Mouse (Mus musculus) intestine, embryonic 16.5 days (tissue): ENCODE measurements at regions not wholly inside any gene's neighbourhood (a gene's known extent, or its start where the extent isn't known, plus 50 kb on each side); places are given as distances from the start of the nearest gene placed in this dataset.

Experiments
- ATAC-seq: fragments of 200-750 bp; cut with Nextera tagmentation; 2 replicates; pipeline ENCODE4 v1.8.0; 2017; ENCODE audit warnings: moderate TSS enrichment, moderate library complexity
- H3K27ac ChIP-seq: fragments of 300-500 bp; sonication (generic); 2 replicates; pipeline ENCODE4 v1.5.1; 2014; ENCODE audit warnings: mild to moderate bottlenecking, low read length
- H3K27me3 ChIP-seq: fragments of 300-500 bp; sonication (generic); replicated peaks from 2 replicates; pipeline ENCODE4 v1.6.1; 2014; ENCODE audit warnings: low read length, control low read depth, mixed read lengths; ENCODE audit not compliant: control insufficient read depth, insufficient read depth
- H3K36me3 ChIP-seq: fragments of 300-500 bp; sonication (generic); 2 replicates; pipeline ENCODE4 v1.6.1; 2014; ENCODE audit warnings: low read length, control low read depth; ENCODE audit not compliant: control insufficient read depth, insufficient read depth
- H3K4me1 ChIP-seq: fragments of 300-500 bp; sonication (generic); 2 replicates; pipeline ENCODE4 v1.6.1; 2014; ENCODE audit warnings: low read length, control low read depth, mixed read lengths; ENCODE audit not compliant: control insufficient read depth, insufficient read depth
- H3K4me2 ChIP-seq: fragments of 300-500 bp; sonication (generic); 2 replicates; pipeline ENCODE4 v1.6.1; 2014; ENCODE audit warnings: low read depth, low read length, control low read depth
- H3K4me3 ChIP-seq: fragments of 300-500 bp; sonication (generic); 2 replicates; pipeline ENCODE4 v1.5.1; 2014; ENCODE audit warnings: mild to moderate bottlenecking, low read length
- H3K9ac ChIP-seq: fragments of 300-500 bp; sonication (generic); 2 replicates; pipeline ENCODE4 v1.6.1; 2014; ENCODE audit warnings: low read depth, low read length
- H3K9me3 ChIP-seq: fragments of 300-500 bp; sonication (generic); 2 replicates; pipeline ENCODE4 v1.6.1; 2016; ENCODE audit warnings: low read length, control low read depth; ENCODE audit not compliant: control insufficient read depth
- WGBS: fragments of 180-500 bp; shearing (Covaris S2); extraction: QIAGEN DNeasy Blood & Tissue Kit; methylation state at CpG from one replicate; pipeline ENCODE4 v1.1.7; 2014; 5-methylcytosine and 5-hydroxymethylcytosine counted together

GRCm38 (mm10) chr6:14121479-14121878 is 250.2 kb upstream of the 2610001J05Rik start:
- WGBS, result 88% methylated on average over 5 of the region's 5 CpGs
- Histone ChIP-seq H3K36me3 (no peaks in the 10 kb centered on the region), H3K4me2 (no peak overlapping the region)

GRCm38 (mm10) chr6:14094907-14095306 is 223.6 kb upstream of the 2610001J05Rik start:
- Histone ChIP-seq H3K4me3 (no peak overlapping the region), H3K36me3 (no peaks in the 10 kb centered on the region), H3K4me1 (no peaks in the 10 kb centered on the region), H3K27ac (no peak overlapping the region), H3K27me3 (no peaks in the 10 kb centered on the region), H3K4me2 (no peak overlapping the region), H3K9me3 (no peaks in the 10 kb centered on the region), H3K9ac (no peak overlapping the region)
- ATAC-seq, result no peak
- 84% methylated on average over 1 of the region's 1 CpGs for WGBS

More at GRCm38 (mm10) chr6:14121479-14121878, 250.2 kb upstream of the 2610001J05Rik start:
- no peaks in the 10 kb centered on the region for H3K4me1 ChIP-seq
- H3K27me3 ChIP-seq, result no peaks in the 10 kb centered on the region
- H3K9ac ChIP-seq, result no peak overlapping the region
- H3K9me3 ChIP-seq, result no peaks in the 10 kb centered on the region
- H3K4me3 ChIP-seq, result no peak overlapping the region
- no peak for ATAC-seq
- H3K27ac ChIP-seq, result no peak overlapping the region

GRCm38 (mm10) chr6:14081884-14082283 is 210.6 kb upstream of the 2610001J05Rik start:
- WGBS, result 59% methylated on average over 1 of the region's 1 CpGs
- H3K4me3 ChIP-seq, result no peak overlapping the region
- H3K27ac ChIP-seq, result no peak overlapping the region
- no peak overlapping the region for H3K9ac ChIP-seq
- no peaks in the 10 kb centered on the region for H3K27me3 ChIP-seq
- no peaks in the 10 kb centered on the region for H3K9me3 ChIP-seq
- H3K36me3 ChIP-seq, result no peaks in the 10 kb centered on the region
- no peaks in the 10 kb centered on the region for H3K4me1 ChIP-seq
- ATAC-seq, result no peak
- no peak overlapping the region for H3K4me2 ChIP-seq

- no peaks in the 10 kb centered on the region for H3K9me3 ChIP-seq
- 60% methylated on average over 2 of the region's 2 CpGs for WGBS
- H3K27me3 ChIP-seq, result no peaks in the 10 kb centered on the region
- ATAC-seq, result no peak
- no peaks in the 10 kb centered on the region for H3K36me3 ChIP-seq
- no peak overlapping the region for H3K9ac ChIP-seq
- H3K4me2 ChIP-seq, result no peak overlapping the region
- H3K4me1 ChIP-seq, result no peaks in the 10 kb centered on the region
- no peak overlapping the region for H3K4me3 ChIP-seq
- no peak overlapping the region for H3K27ac ChIP-seq
Measured at GRCm38 (mm10) chr6:14063735-14064134, 192.4 kb upstream of the 2610001J05Rik start.

- Histone ChIP-seq H3K36me3 (no peaks in the 10 kb centered on the region), H3K9me3 (no peaks in the 10 kb centered on the region), H3K27ac (no peak overlapping the region), H3K9ac (no peak overlapping the region), H3K4me3 (no peak overlapping the region), H3K27me3 (no peaks in the 10 kb centered on the region), H3K4me1 (no peaks in the 10 kb centered on the region), H3K4me2 (no peak overlapping the region)
- 89% methylated on average over 5 of the region's 5 CpGs for WGBS
- ATAC-seq, result no peak
Measured at GRCm38 (mm10) chr6:14046560-14046959, 175.2 kb upstream of the 2610001J05Rik start.

GRCm38 (mm10) chr6:14044654-14045053 is 173.3 kb upstream of the 2610001J05Rik start:
- no peaks in the 10 kb centered on the region for H3K36me3 ChIP-seq

GRCm38 (mm10) chr6:14025898-14026297 is 154.6 kb upstream of the 2610001J05Rik start:
- Histone ChIP-seq H3K27me3 (no peaks in the 10 kb centered on the region), H3K36me3 (no peaks in the 10 kb centered on the region), H3K4me1 (no peaks in the 10 kb centered on the region), H3K4me2 (no peak overlapping the region), H3K9me3 (no peaks in the 10 kb centered on the region), H3K27ac (no peak overlapping the region), H3K9ac (no peak overlapping the region), H3K4me3 (no peak overlapping the region)
- WGBS, result 31% methylated on average over 2 of the region's 2 CpGs
- no peak for ATAC-seq

More at GRCm38 (mm10) chr6:14044654-14045053, 173.3 kb upstream of the 2610001J05Rik start:
- WGBS, result 76% methylated on average over 3 of the region's 3 CpGs
- no peak overlapping the region for H3K4me2 ChIP-seq
- no peaks in the 10 kb centered on the region for H3K9me3 ChIP-seq
- no peak overlapping the region for H3K4me3 ChIP-seq
- no peaks in the 10 kb centered on the region for H3K4me1 ChIP-seq
- no peaks in the 10 kb centered on the region for H3K27me3 ChIP-seq
- no peak for ATAC-seq
- no peak overlapping the region for H3K9ac ChIP-seq
- no peak overlapping the region for H3K27ac ChIP-seq

GRCm38 (mm10) chr6:14018928-14019327 is 147.6 kb upstream of the 2610001J05Rik start:
- no peaks in the 10 kb centered on the region for H3K4me1 ChIP-seq
- H3K4me3 ChIP-seq, result no peak overlapping the region
- H3K36me3 ChIP-seq, result no peaks in the 10 kb centered on the region
- H3K27ac ChIP-seq, result no peak overlapping the region
- H3K9ac ChIP-seq, result no peak overlapping the region
- ATAC-seq, result no peak
- no peak overlapping the region for H3K4me2 ChIP-seq
- H3K27me3 ChIP-seq, result no peaks in the 10 kb centered on the region
- whole genome bisulfite sequencing, result 85% methylated on average over 2 of the region's 2 CpGs
- no peaks in the 10 kb centered on the region for H3K9me3 ChIP-seq

- Histone ChIP-seq H3K36me3 (no peaks in the 10 kb centered on the region), H3K4me3 (no peak overlapping the region), H3K27me3 (no peaks in the 10 kb centered on the region), H3K9me3 (no peaks in the 10 kb centered on the region), H3K4me1 (no peaks in the 10 kb centered on the region), H3K27ac (no peak overlapping the region), H3K9ac (no peak overlapping the region), H3K4me2 (no peak overlapping the region)
- ATAC-seq, result no peak
- WGBS, result 85% methylated on average over 10 of the region's 10 CpGs
Measured at GRCm38 (mm10) chr6:13982606-13983389, 111.5 kb upstream of the 2610001J05Rik start.
